Mouse (Mus musculus) G1E (cell line): ENCODE measurements around the gene Mrps12.

ENCODE experiments used
- CTCF ChIP-seq: IDR thresholded peaks from 2 replicates; pipeline ENCODE4 v1.5.1; 2012; ENCODE audit warnings: low read depth, low read length, inconsistent platforms, mixed read lengths
- GATA1 ChIP-seq: IDR thresholded peaks from 2 replicates; pipeline ENCODE4 v1.6.1; 2012; ENCODE audit warnings: borderline replicate concordance, low read length, inconsistent platforms, mixed read lengths
- TAL1 ChIP-seq: conservative IDR thresholded peaks from 2 replicates; pipeline ENCODE4 v1.6.1; 2012; ENCODE audit warnings: low read depth, low read length, inconsistent platforms, mixed read lengths

DNA sequence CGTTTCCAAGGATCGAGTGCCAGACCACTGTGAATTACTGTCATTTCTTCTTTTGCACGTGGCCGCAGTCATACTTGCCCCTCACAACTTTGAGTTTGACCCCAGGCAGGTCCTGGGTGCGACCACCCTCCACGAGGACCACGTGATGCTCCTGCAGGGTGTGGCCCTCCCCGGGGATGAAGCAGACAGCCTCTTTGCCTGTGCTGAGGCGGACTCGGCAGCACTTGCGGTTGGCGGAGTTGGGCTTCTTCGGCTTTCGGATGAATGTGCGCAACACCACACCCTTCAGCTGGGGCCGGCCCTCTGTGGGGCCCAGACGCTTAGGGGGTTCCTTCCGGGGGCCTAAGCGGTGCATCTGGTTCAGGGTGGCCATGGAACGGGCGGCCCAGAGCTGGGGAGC is 1.8 kb downstream of the Mrps12 start:
- no peak for TF ChIP-seq CTCF
- TF ChIP-seq TAL1 = no peak
- TF ChIP-seq GATA1 = no peak
